Mouse (Mus musculus): ENCODE data around the gene Gm10273. TPM values are rescaled to one million over a fixed set of nuclear protein-coding genes. Genes with fewer than 3 reads are reported as not detected.
"Not testable (repeated sequence)": the region's sequence is repeated elsewhere in the genome, so short reads cannot be mapped to it uniquely, and the experiment has no call there.

Gene Gm10273
- polyA plus RNA-seq (2014; fragmentation: Nextera tagmentation; extraction: Ambion mirVana) = 14.5 TPM in 1 of 2 replicates, not detected in the other

- ATAC-seq (ENCODE audit: low read depth); H3K27me3 ChIP-seq (ENCODE audit: control insufficient read depth, insufficient read depth, low read length); H3K36me3 ChIP-seq (ENCODE audit: control insufficient read depth, insufficient read depth, low read length); H3K4me3 ChIP-seq (ENCODE audit: low read depth, low read length); H3K27ac ChIP-seq (ENCODE audit: low read depth, low read length); H3K4me2 ChIP-seq (ENCODE audit: low read depth, low read length); H3K9me3 ChIP-seq (ENCODE audit: control insufficient read depth, low read length); H3K4me1 ChIP-seq (ENCODE audit: control insufficient read depth, insufficient read depth, low read length); H3K9ac ChIP-seq (replicated peaks; ENCODE audit: low read depth, low read length): not testable (repeated sequence)
- WGBS = 91% methylated on average over 10 of the region's 25 CpGs
Measured at GRCm38 (mm10) chr10:59395461-59395860, at the start of gene Gm10273. Gene Gm10273, plus strand, starts transcription at chr10:59395632.

GRCm38 (mm10) chr10:59346560-59346959, 48.9 kb upstream of the Gm10273 start:
- Histone ChIP-seq H3K27me3 (ENCODE audit: control insufficient read depth, insufficient read depth, low read length) (no peaks in the 10 kb centered on the region), H3K27ac (ENCODE audit: low read depth, low read length) (no peak overlapping the region), H3K4me1 (ENCODE audit: control insufficient read depth, insufficient read depth, low read length) (no peaks in the 10 kb centered on the region), H3K4me3 (ENCODE audit: low read depth, low read length) (no peak overlapping the region), H3K4me2 (ENCODE audit: low read depth, low read length) (no peak overlapping the region), H3K9ac (replicated peaks; ENCODE audit: low read depth, low read length) (no peak overlapping the region), H3K9me3 (ENCODE audit: control insufficient read depth, low read length) (no peaks in the 10 kb centered on the region), H3K36me3 (ENCODE audit: control insufficient read depth, insufficient read depth, low read length) (peaks cover 30% of the 10 kb centered on the region)
- ATAC-seq (ENCODE audit: low read depth) = no peak
- 94% methylated on average over 2 of the region's 2 CpGs for WGBS

GRCm38 (mm10) chr10:59348200-59348599, 47.2 kb upstream of the Gm10273 start:
- H3K9ac ChIP-seq (replicated peaks; ENCODE audit: low read depth, low read length) = no peak overlapping the region
- H3K36me3 ChIP-seq (ENCODE audit: control insufficient read depth, insufficient read depth, low read length) = peaks cover 42% of the 10 kb centered on the region
- 98% methylated on average over 9 of the region's 9 CpGs for WGBS
- no peak overlapping the region for H3K4me3 ChIP-seq (ENCODE audit: low read depth, low read length)
- H3K9me3 ChIP-seq (ENCODE audit: control insufficient read depth, low read length) = no peaks in the 10 kb centered on the region
- H3K4me2 ChIP-seq (ENCODE audit: low read depth, low read length) = no peak overlapping the region
- no peaks in the 10 kb centered on the region for H3K27me3 ChIP-seq (ENCODE audit: control insufficient read depth, insufficient read depth, low read length)
- no peak overlapping the region for H3K27ac ChIP-seq (ENCODE audit: low read depth, low read length)
- no peak for ATAC-seq (ENCODE audit: low read depth)
- no peaks in the 10 kb centered on the region for H3K4me1 ChIP-seq (ENCODE audit: control insufficient read depth, insufficient read depth, low read length)

GRCm38 (mm10) chr10:59349536-59349935, 45.9 kb upstream of the Gm10273 start:
- H3K27ac ChIP-seq (ENCODE audit: low read depth, low read length) = no peak overlapping the region
- H3K4me2 ChIP-seq (ENCODE audit: low read depth, low read length) = no peak overlapping the region
- peaks cover 36% of the 10 kb centered on the region for H3K36me3 ChIP-seq (ENCODE audit: control insufficient read depth, insufficient read depth, low read length)
- no peak overlapping the region for H3K9ac ChIP-seq (replicated peaks; ENCODE audit: low read depth, low read length)
- no peak for ATAC-seq (ENCODE audit: low read depth)
- no peaks in the 10 kb centered on the region for H3K4me1 ChIP-seq (ENCODE audit: control insufficient read depth, insufficient read depth, low read length)
- no peak overlapping the region for H3K4me3 ChIP-seq (ENCODE audit: low read depth, low read length)
- H3K27me3 ChIP-seq (ENCODE audit: control insufficient read depth, insufficient read depth, low read length) = no peaks in the 10 kb centered on the region
- 93% methylated on average over 2 of the region's 2 CpGs for WGBS
- H3K9me3 ChIP-seq (ENCODE audit: control insufficient read depth, low read length) = no peaks in the 10 kb centered on the region

GRCm38 (mm10) chr10:59353065-59353464, 42.4 kb upstream of the Gm10273 start:
- no peak overlapping the region for H3K4me3 ChIP-seq (ENCODE audit: low read depth, low read length)
- ATAC-seq (ENCODE audit: low read depth) = no peak
- no peak overlapping the region for H3K9ac ChIP-seq (replicated peaks; ENCODE audit: low read depth, low read length)
- H3K4me1 ChIP-seq (ENCODE audit: control insufficient read depth, insufficient read depth, low read length) = no peaks in the 10 kb centered on the region
- no peaks in the 10 kb centered on the region for H3K27me3 ChIP-seq (ENCODE audit: control insufficient read depth, insufficient read depth, low read length)
- 46% methylated on average over 1 of the region's 1 CpGs for WGBS
- no peak overlapping the region for H3K27ac ChIP-seq (ENCODE audit: low read depth, low read length)
- H3K36me3 ChIP-seq (ENCODE audit: control insufficient read depth, insufficient read depth, low read length) = peaks cover 30% of the 10 kb centered on the region
- no peak overlapping the region for H3K4me2 ChIP-seq (ENCODE audit: low read depth, low read length)
- no peaks in the 10 kb centered on the region for H3K9me3 ChIP-seq (ENCODE audit: control insufficient read depth, low read length)

- Histone ChIP-seq H3K4me1 (ENCODE audit: control insufficient read depth, insufficient read depth, low read length) (no peaks in the 10 kb centered on the region), H3K36me3 (ENCODE audit: control insufficient read depth, insufficient read depth, low read length) (peaks cover 27% of the 10 kb centered on the region), H3K4me2 (ENCODE audit: low read depth, low read length) (no peak overlapping the region), H3K9ac (replicated peaks; ENCODE audit: low read depth, low read length) (no peak overlapping the region), H3K9me3 (ENCODE audit: control insufficient read depth, low read length) (no peaks in the 10 kb centered on the region), H3K4me3 (ENCODE audit: low read depth, low read length) (no peak overlapping the region), H3K27me3 (ENCODE audit: control insufficient read depth, insufficient read depth, low read length) (no peaks in the 10 kb centered on the region), H3K27ac (ENCODE audit: low read depth, low read length) (no peak overlapping the region)
- no peak for ATAC-seq (ENCODE audit: low read depth)
- WGBS = 60% methylated on average over 12 of the region's 12 CpGs
Measured at GRCm38 (mm10) chr10:59354120-59354519, 41.3 kb upstream of the Gm10273 start.

GRCm38 (mm10) chr10:59355020-59355419, 40.4 kb upstream of the Gm10273 start:
- no peak for ATAC-seq (ENCODE audit: low read depth)
- Histone ChIP-seq H3K9ac (replicated peaks; ENCODE audit: low read depth, low read length) (no peak overlapping the region), H3K27me3 (ENCODE audit: control insufficient read depth, insufficient read depth, low read length) (no peaks in the 10 kb centered on the region), H3K9me3 (ENCODE audit: control insufficient read depth, low read length) (no peaks in the 10 kb centered on the region), H3K4me2 (ENCODE audit: low read depth, low read length) (no peak overlapping the region), H3K36me3 (ENCODE audit: control insufficient read depth, insufficient read depth, low read length) (peaks cover 27% of the 10 kb centered on the region), H3K4me3 (ENCODE audit: low read depth, low read length) (no peak overlapping the region), H3K4me1 (ENCODE audit: control insufficient read depth, insufficient read depth, low read length) (no peaks in the 10 kb centered on the region), H3K27ac (ENCODE audit: low read depth, low read length) (no peak overlapping the region)
- WGBS = 37% methylated on average over 8 of the region's 8 CpGs

GRCm38 (mm10) chr10:59358744-59359143, 36.7 kb upstream of the Gm10273 start:
- Histone ChIP-seq H3K4me3 (ENCODE audit: low read depth, low read length) (no peak overlapping the region), H3K9ac (replicated peaks; ENCODE audit: low read depth, low read length) (no peak overlapping the region), H3K4me2 (ENCODE audit: low read depth, low read length) (no peak overlapping the region), H3K4me1 (ENCODE audit: control insufficient read depth, insufficient read depth, low read length) (no peaks in the 10 kb centered on the region), H3K27ac (ENCODE audit: low read depth, low read length) (no peak overlapping the region), H3K27me3 (ENCODE audit: control insufficient read depth, insufficient read depth, low read length) (no peaks in the 10 kb centered on the region), H3K9me3 (ENCODE audit: control insufficient read depth, low read length) (no peaks in the 10 kb centered on the region), H3K36me3 (ENCODE audit: control insufficient read depth, insufficient read depth, low read length) (peaks cover 15% of the 10 kb centered on the region)
- 90% methylated on average over 4 of the region's 4 CpGs for WGBS
- ATAC-seq (ENCODE audit: low read depth) = no peak

GRCm38 (mm10) chr10:59363208-59363607, 32.2 kb upstream of the Gm10273 start:
- peaks cover 44% of the 10 kb centered on the region; the same call in 1 of the 2 replicates for H3K36me3 ChIP-seq (ENCODE audit: control insufficient read depth, insufficient read depth, low read length)
- no peak overlapping the region for H3K27ac ChIP-seq (ENCODE audit: low read depth, low read length)
- ATAC-seq (ENCODE audit: low read depth) = no peak
- H3K4me3 ChIP-seq (ENCODE audit: low read depth, low read length) = no peak overlapping the region
- no peaks in the 10 kb centered on the region for H3K27me3 ChIP-seq (ENCODE audit: control insufficient read depth, insufficient read depth, low read length)
- WGBS = 95% methylated on average over 2 of the region's 2 CpGs
- no peaks in the 10 kb centered on the region for H3K4me1 ChIP-seq (ENCODE audit: control insufficient read depth, insufficient read depth, low read length)
- H3K9me3 ChIP-seq (ENCODE audit: control insufficient read depth, low read length) = no peaks in the 10 kb centered on the region
- no peak overlapping the region for H3K4me2 ChIP-seq (ENCODE audit: low read depth, low read length)
- no peak overlapping the region for H3K9ac ChIP-seq (replicated peaks; ENCODE audit: low read depth, low read length)

All from neural tube, embryonic 14.5 days (tissue).